Mouse (Mus musculus) embryo, embryonic 10 days (tissue): ENCODE data around the gene Atcay.
"Not testable (repeated sequence)": the region's sequence is repeated elsewhere in the genome, so short reads cannot be mapped to it uniquely, and the experiment has no call there.

Source experiments
- DNase-seq: peaks from one replicate; pipeline ENCODE4 v3.0.0-alpha.2; 2015; ENCODE audit warnings: low spot score

The Atcay gene

GRCm38 (mm10) chr10:81242021-81242420 lies 11.4 kb upstream of the Atcay start:
- no peak for DNase-seq

GRCm38 (mm10) chr10:81240876-81241275 lies 10.2 kb upstream of the Atcay start:
- peak; percentile 78 for DNase-seq

- no peak for DNase-seq
Observed at GRCm38 (mm10) chr10:81238618-81239017, 8.0 kb upstream of the Atcay start.

GRCm38 (mm10) chr10:81236471-81237268 lies 6.0 kb upstream of the Atcay start:
- no peak for DNase-seq

GRCm38 (mm10) chr10:81234206-81234605 lies 3.6 kb upstream of the Atcay start:
- DNase-seq, result no peak

GRCm38 (mm10) chr10:81233226-81233585 lies 2.6 kb upstream of the Atcay start:
- no peak for DNase-seq

- peak; percentile 91 for DNase-seq
Observed at GRCm38 (mm10) chr10:81232580-81233225, 2.1 kb upstream of the Atcay start, which contains the start of gene Zfr2. Gene Zfr2 (plus strand): TSS chr10:81233155.

GRCm38 (mm10) chr10:81231436-81231835 lies 803 bp upstream of the Atcay start:
- no peak for DNase-seq

GRCm38 (mm10) chr10:81229735-81230437 lies 747 bp downstream of the Atcay start:
- no peak for DNase-seq

- DNase-seq, result not testable (repeated sequence)
Observed at GRCm38 (mm10) chr10:81223731-81224130, 6.9 kb downstream of the Atcay start.

- no peak for DNase-seq
Observed at GRCm38 (mm10) chr10:81221402-81222015, 9.1 kb downstream of the Atcay start.

- DNase-seq, result peak; percentile 75
Observed at GRCm38 (mm10) chr10:81217964-81218363, 12.7 kb downstream of the Atcay start.

GRCm38 (mm10) chr10:81217267-81217666 lies 13.4 kb downstream of the Atcay start:
- DNase-seq, result peak; percentile 49

GRCm38 (mm10) chr10:81216810-81217209 lies 13.8 kb downstream of the Atcay start:
- no peak for DNase-seq

- no peak for DNase-seq
Observed at GRCm38 (mm10) chr10:81216260-81216659, 14.4 kb downstream of the Atcay start.

GRCm38 (mm10) chr10:81210154-81210553 lies 20.5 kb downstream of the Atcay start:
- DNase-seq, result no peak

GRCm38 (mm10) chr10:81204137-81204536 lies 26.5 kb downstream of the Atcay start:
- DNase-seq, result no peak

GRCm38 (mm10) chr10:81202978-81203720 lies 27.5 kb downstream of the Atcay start:
- no peak for DNase-seq

- DNase-seq, result no peak
Observed at GRCm38 (mm10) chr10:81201807-81202758, 28.6 kb downstream of the Atcay start, which contains the start of gene Nmrk2. Gene Nmrk2 (minus strand): TSS chr10:81202051.

GRCm38 (mm10) chr10:81200605-81201287 lies 29.9 kb downstream of the Atcay start:
- no peak for DNase-seq
